Mouse (Mus musculus) heart, adult 2 months (tissue): ENCODE measurements around the gene Fbxo34.

Source experiments
- CTCF ChIP-seq: fragments of 200-600 bp; IDR thresholded peaks from 2 replicates; pipeline ENCODE4 v1.8.1; 2022; ENCODE audit warnings: antibody characterized with exemption, mild to moderate bottlenecking, moderate library complexity
- POLR2A ChIP-seq: fragments of 200-500 bp; IDR thresholded peaks from 2 replicates; pipeline ENCODE4 v1.6.1; 2011; ENCODE audit warnings: mild to moderate bottlenecking, low read depth, low read length, control low read depth; ENCODE audit not compliant: insufficient read depth

DNA sequence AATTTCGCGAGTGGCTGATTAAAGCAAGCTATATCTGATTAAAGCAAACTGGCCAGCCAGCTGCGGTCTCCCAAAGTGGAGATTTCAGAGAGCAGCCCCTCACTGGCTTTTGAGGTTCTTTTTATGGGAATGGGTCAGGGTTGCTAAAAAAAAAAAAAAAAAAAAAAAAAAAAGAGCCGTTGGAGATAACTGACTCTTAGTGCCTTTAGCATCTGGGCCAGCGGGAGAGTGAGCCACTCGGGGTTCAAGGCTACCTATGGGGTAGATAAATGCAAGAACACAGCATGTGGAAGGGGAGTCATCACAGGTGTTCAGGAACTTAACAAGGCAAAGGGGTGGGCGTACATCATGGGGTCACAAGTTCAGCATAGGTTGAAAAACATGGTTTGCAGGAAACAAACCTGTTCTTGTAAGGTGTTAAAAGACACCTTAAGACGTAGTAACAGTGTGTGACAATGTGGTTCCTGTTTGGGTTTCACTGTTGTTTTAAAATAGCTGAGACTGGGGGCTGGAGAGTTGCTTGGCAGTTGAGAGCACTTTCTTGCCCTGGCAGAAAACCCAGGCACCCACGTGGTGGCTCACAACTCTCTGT, 31.1 kb upstream of the Fbxo34 start:
- TF ChIP-seq CTCF (no peak), POLR2A (no peak)
